Mouse (Mus musculus) ES-Bruce4 (cell line): ENCODE results near the gene Tia1.

Experiments used
- CTCF ChIP-seq: IDR thresholded peaks from one replicate; pipeline ENCODE4 v1.8.1; 2011; ENCODE audit warnings: low read depth, low read length
- EP300 ChIP-seq: IDR thresholded peaks from 2 replicates; pipeline ENCODE4 v1.6.1; 2011; ENCODE audit warnings: low read depth, low read length; ENCODE audit not compliant: insufficient read depth
- POLR2A ChIP-seq: IDR thresholded peaks from one replicate; pipeline ENCODE4 v1.8.1; 2011; ENCODE audit warnings: low read length; ENCODE audit not compliant: insufficient read depth

GRCm38 (mm10) chr6:86441571-86441970 lies 37.6 kb downstream of the Tia1 start:
- TF ChIP-seq EP300 (no peak), CTCF (no peak), POLR2A (no peak)
